Mouse (Mus musculus): Measurements from ENCODE around the gene Sh3bp2. TPM values are rescaled to one million over a fixed set of nuclear protein-coding genes. Genes with fewer than 3 reads are reported as not detected.
A peak's percentile ranks its signal among the peaks of the same experiment; 100 is the strongest.

The Sh3bp2 gene
- polyA plus RNA-seq, 1 experiment = 12.4 TPM

GRCm38 (mm10) chr5:34533820-34534219 is 8.2 kb downstream of the Sh3bp2 start:
- Histone ChIP-seq H3K27me3 (ENCODE audit: control insufficient read depth, insufficient read depth, low read length) (no peaks in the 10 kb centered on the region), H3K36me3 (ENCODE audit: control insufficient read depth, insufficient read depth, low read length) (no peaks in the 10 kb centered on the region), H3K4me1 (ENCODE audit: control insufficient read depth, insufficient read depth, insufficient read length, low read length) (peaks cover 36% of the 10 kb centered on the region), H3K27ac (ENCODE audit: insufficient read depth, low read depth, low read length) (no peak overlapping the region), H3K4me3 (ENCODE audit: low read depth, low read length) (no peak overlapping the region)
- TF ChIP-seq CTCF (IDR thresholded peaks at IDR 0.05; ENCODE audit: extremely low read depth, insufficient read length, insufficient replicate concordance, low read depth, low read length) (no peak), POLR2A (IDR thresholded peaks at IDR 0.05; ENCODE audit: low read depth, low read length) (no peak)
- 75% methylated on average over 3 of the region's 3 CpGs for WGBS

GRCm38 (mm10) chr5:34534776-34535581 is 9.3 kb downstream of the Sh3bp2 start:
- Histone ChIP-seq H3K36me3 (ENCODE audit: control insufficient read depth, insufficient read depth, low read length) (no peaks in the 10 kb centered on the region), H3K27me3 (ENCODE audit: control insufficient read depth, insufficient read depth, low read length) (no peaks in the 10 kb centered on the region), H3K4me1 (ENCODE audit: control insufficient read depth, insufficient read depth, insufficient read length, low read length) (peaks cover 27% of the 10 kb centered on the region), H3K27ac (ENCODE audit: insufficient read depth, low read depth, low read length) (no peak overlapping the region; the same call in 1 of the 2 replicates), H3K4me3 (ENCODE audit: low read depth, low read length) (no peak overlapping the region)
- no peak for TF ChIP-seq POLR2A (IDR thresholded peaks at IDR 0.05; ENCODE audit: low read depth, low read length)
- no peak for TF ChIP-seq CTCF (IDR thresholded peaks at IDR 0.05; ENCODE audit: extremely low read depth, insufficient read length, insufficient replicate concordance, low read depth, low read length)
- 66% methylated on average over 5 of the region's 5 CpGs for WGBS

GRCm38 (mm10) chr5:34535831-34536230 is 10.2 kb downstream of the Sh3bp2 start:
- Histone ChIP-seq H3K4me1 (ENCODE audit: control insufficient read depth, insufficient read depth, insufficient read length, low read length) (peaks cover 22% of the 10 kb centered on the region), H3K27ac (ENCODE audit: insufficient read depth, low read depth, low read length) (no peak overlapping the region)

GRCm38 (mm10) chr5:34538079-34538478 is 12.4 kb downstream of the Sh3bp2 start:
- no peak overlapping the region for H3K4me3 ChIP-seq (ENCODE audit: low read depth, low read length)
- WGBS = 62% methylated on average over 7 of the region's 7 CpGs
- H3K4me1 ChIP-seq (ENCODE audit: control insufficient read depth, insufficient read depth, insufficient read length, low read length) = peaks cover 16% of the 10 kb centered on the region
- H3K27me3 ChIP-seq (ENCODE audit: control insufficient read depth, insufficient read depth, low read length) = no peaks in the 10 kb centered on the region
- TF ChIP-seq POLR2A (IDR thresholded peaks at IDR 0.05; ENCODE audit: low read depth, low read length) (no peak), CTCF (IDR thresholded peaks at IDR 0.05; ENCODE audit: extremely low read depth, insufficient read length, insufficient replicate concordance, low read depth, low read length) (no peak)
- H3K27ac ChIP-seq (ENCODE audit: insufficient read depth, low read depth, low read length) = peak overlapping the region; percentile 26; the same call in 1 of the 2 replicates
- no peaks in the 10 kb centered on the region for H3K36me3 ChIP-seq (ENCODE audit: control insufficient read depth, insufficient read depth, low read length)

More at GRCm38 (mm10) chr5:34535831-34536230, 10.2 kb downstream of the Sh3bp2 start:
- 89% methylated on average over 7 of the region's 7 CpGs for WGBS
- H3K27me3 ChIP-seq (ENCODE audit: control insufficient read depth, insufficient read depth, low read length) = no peaks in the 10 kb centered on the region
- TF ChIP-seq CTCF (IDR thresholded peaks at IDR 0.05; ENCODE audit: extremely low read depth, insufficient read length, insufficient replicate concordance, low read depth, low read length) (no peak), POLR2A (IDR thresholded peaks at IDR 0.05; ENCODE audit: low read depth, low read length) (no peak)
- H3K36me3 ChIP-seq (ENCODE audit: control insufficient read depth, insufficient read depth, low read length) = no peaks in the 10 kb centered on the region
- no peak overlapping the region for H3K4me3 ChIP-seq (ENCODE audit: low read depth, low read length)

GRCm38 (mm10) chr5:34538527-34538926 is 12.9 kb downstream of the Sh3bp2 start:
- 30% methylated on average over 5 of the region's 5 CpGs for WGBS
- no peak overlapping the region for H3K4me3 ChIP-seq (ENCODE audit: low read depth, low read length)
- TF ChIP-seq CTCF (IDR thresholded peaks at IDR 0.05; ENCODE audit: extremely low read depth, insufficient read length, insufficient replicate concordance, low read depth, low read length) (peak; percentile 39; the same call in 1 of the 2 replicates), POLR2A (IDR thresholded peaks at IDR 0.05; ENCODE audit: low read depth, low read length) (no peak)
- no peaks in the 10 kb centered on the region for H3K27me3 ChIP-seq (ENCODE audit: control insufficient read depth, insufficient read depth, low read length)
- peaks cover 13% of the 10 kb centered on the region for H3K4me1 ChIP-seq (ENCODE audit: control insufficient read depth, insufficient read depth, insufficient read length, low read length)
- H3K27ac ChIP-seq (ENCODE audit: insufficient read depth, low read depth, low read length) = no peak overlapping the region
- H3K36me3 ChIP-seq (ENCODE audit: control insufficient read depth, insufficient read depth, low read length) = no peaks in the 10 kb centered on the region

GRCm38 (mm10) chr5:34539121-34539520 is 13.5 kb downstream of the Sh3bp2 start:
- no peaks in the 10 kb centered on the region for H3K27me3 ChIP-seq (ENCODE audit: control insufficient read depth, insufficient read depth, low read length)
- no peak for TF ChIP-seq CTCF (IDR thresholded peaks at IDR 0.05; ENCODE audit: extremely low read depth, insufficient read length, insufficient replicate concordance, low read depth, low read length)
- H3K4me1 ChIP-seq (ENCODE audit: control insufficient read depth, insufficient read depth, insufficient read length, low read length) = peaks cover 13% of the 10 kb centered on the region
- no peaks in the 10 kb centered on the region for H3K36me3 ChIP-seq (ENCODE audit: control insufficient read depth, insufficient read depth, low read length)
- 68% methylated on average over 2 of the region's 2 CpGs for WGBS
- no peak overlapping the region for H3K4me3 ChIP-seq (ENCODE audit: low read depth, low read length)
- no peak overlapping the region for H3K27ac ChIP-seq (ENCODE audit: insufficient read depth, low read depth, low read length)

- 65% methylated on average over 1 of the region's 1 CpGs for WGBS
- TF ChIP-seq POLR2A (IDR thresholded peaks at IDR 0.05; ENCODE audit: low read depth, low read length) = no peak
- TF ChIP-seq CTCF (IDR thresholded peaks at IDR 0.05; ENCODE audit: extremely low read depth, insufficient read length, insufficient replicate concordance, low read depth, low read length) = no peak
- Histone ChIP-seq H3K27me3 (ENCODE audit: control insufficient read depth, insufficient read depth, low read length) (no peaks in the 10 kb centered on the region), H3K27ac (ENCODE audit: insufficient read depth, low read depth, low read length) (no peak overlapping the region), H3K4me3 (ENCODE audit: low read depth, low read length) (no peak overlapping the region), H3K4me1 (ENCODE audit: control insufficient read depth, insufficient read depth, insufficient read length, low read length) (peaks cover 6% of the 10 kb centered on the region), H3K36me3 (ENCODE audit: control insufficient read depth, insufficient read depth, low read length) (no peaks in the 10 kb centered on the region)
These were observed 16.5 kb downstream of the Sh3bp2 start for GRCm38 (mm10) chr5:34542166-34542565.

All from small intestine, adult 2 months (tissue).